Mouse (Mus musculus) monocyte, adult 2 months (primary cell): ENCODE data around the gene Snrpc.

Experiments
- DNase-seq, 2 experiments: peaks; one replicate each; pipeline ENCODE4 v3.0.0; 2022; ENCODE audit warnings: low spot score in 2 of 2, low read depth in 1 of 2

Gene Snrpc

GRCm38 (mm10) chr17:27857649-27858475 is 19.9 kb downstream of the Snrpc start:
- DNase-seq = peak in 1 of 2 experiments; percentile 2

- no peak for DNase-seq
These were observed 21.2 kb downstream of the Snrpc start for GRCm38 (mm10) chr17:27859131-27859530.

DNA sequence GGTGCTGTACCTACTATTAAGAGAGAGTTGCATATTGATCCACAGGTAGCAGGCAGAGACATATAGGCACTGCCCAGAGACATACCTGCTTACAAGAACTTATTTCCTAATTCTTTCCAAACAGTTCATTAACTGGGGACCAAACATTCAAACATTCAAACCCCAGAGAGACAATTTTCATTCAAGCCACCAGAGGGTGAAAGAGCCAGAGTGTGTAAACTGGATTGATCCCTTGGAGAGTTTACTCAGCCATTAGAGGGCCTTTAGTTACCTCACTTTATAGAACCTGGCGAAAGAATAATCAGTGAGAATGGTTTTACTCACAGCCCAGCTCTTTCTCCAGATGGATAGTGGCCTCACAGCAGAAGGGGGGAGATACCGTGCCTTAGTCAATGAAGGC is 27.5 kb downstream of the Snrpc start:
- DNase-seq = no peak

DNA sequence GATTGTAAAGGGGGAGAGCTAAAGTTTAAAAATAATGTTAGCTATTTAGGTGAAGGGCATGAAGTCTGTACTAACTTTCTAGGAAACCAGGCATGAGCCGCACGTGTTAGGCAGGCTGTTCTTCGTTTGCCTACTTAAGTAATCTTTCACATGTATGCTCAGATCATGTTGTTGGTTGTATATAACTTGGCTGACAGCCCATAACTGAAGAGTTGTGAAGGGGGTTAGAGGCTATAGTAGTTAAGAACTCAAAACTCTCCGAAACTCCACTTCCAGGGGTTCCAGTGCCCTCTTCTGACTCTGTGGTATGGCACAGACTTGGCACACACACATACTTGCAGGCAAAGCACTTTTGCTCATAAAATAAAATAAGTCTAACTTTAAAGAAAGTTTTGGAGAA is 28.8 kb downstream of the Snrpc start:
- no peak for DNase-seq

- DNase-seq = no peak
These were observed 33.9 kb downstream of the Snrpc start for GRCm38 (mm10) chr17:27871851-27872250.

DNA sequence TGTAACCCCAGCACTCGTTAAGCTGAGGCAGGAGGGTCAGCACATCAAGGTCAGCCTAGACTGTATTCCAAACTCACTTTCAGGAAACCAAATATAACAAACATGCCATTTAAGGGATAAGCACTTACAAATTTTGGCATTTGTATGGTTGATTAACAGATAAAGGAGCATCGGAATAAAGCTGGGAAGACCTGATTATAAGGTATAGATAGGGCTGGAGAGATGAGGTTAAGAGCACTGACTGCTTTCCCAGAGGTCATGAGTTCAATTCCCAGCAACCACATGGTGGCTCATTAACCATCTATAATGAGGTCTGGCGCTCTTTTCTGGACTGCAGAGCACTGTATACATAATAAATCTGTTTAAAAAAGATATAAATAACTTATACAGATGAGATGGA is 35.6 kb downstream of the Snrpc start:
- DNase-seq = no peak

DNA sequence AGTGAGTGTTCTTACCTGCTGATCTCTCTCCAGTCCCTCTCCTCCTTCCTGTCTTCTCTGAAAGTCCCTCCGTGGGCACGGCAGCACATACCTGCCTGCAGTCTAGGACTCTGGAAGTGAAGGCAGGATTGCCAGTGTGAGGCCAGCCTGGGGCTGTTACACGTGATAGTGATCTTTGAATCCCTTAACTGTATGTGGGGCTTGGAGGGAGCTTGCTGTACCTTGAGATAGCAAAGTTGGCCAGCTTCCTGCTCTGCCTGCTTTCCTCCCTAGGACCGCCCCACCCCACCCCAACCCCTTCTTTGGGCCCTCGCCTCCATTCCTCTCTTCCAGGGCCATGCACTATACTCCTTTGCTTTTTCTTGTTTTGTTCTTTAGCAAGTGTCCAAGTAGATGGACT is 36.6 kb downstream of the Snrpc start:
- no peak for DNase-seq

DNA sequence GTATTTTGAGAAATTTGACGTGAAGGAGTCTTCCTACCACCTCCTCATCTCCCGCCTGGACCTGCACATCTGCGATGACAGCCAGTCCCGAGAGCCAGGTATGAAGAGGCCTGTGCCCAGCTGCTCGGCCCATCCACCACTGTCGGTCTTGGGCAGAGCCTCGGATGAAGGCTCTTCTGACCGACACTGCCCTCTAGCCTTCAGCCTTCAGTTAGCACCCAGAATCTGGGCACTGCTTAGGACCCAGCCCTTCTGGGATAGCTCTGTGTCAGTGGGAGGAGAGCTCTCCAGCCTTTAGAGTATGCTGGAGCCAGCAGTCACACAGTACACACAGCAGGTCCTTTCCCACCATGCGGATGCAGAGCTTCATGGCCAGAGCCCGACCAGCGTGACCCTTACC is 43.6 kb downstream of the Snrpc start:
- no peak for DNase-seq

DNA sequence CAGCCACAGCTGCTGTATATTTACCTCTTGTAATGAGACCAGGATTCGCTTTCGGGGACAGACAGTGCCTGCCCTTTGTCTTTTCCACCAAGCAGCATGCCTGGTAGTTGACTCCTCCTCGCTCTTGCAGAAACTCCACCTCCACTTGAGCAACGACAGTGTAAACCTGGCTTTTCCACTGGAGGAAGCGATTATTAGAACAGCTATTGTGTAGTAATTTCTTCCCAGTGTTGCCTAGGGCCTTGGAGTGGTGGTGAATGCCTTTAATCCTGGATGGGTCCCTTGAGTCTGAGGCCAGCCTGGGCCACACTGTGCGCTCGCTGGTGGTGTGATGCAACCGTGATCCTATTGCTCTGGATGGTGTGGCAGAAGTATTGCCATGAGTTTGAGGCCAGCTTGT is 45.2 kb downstream of the Snrpc start:
- no peak for DNase-seq

DNA sequence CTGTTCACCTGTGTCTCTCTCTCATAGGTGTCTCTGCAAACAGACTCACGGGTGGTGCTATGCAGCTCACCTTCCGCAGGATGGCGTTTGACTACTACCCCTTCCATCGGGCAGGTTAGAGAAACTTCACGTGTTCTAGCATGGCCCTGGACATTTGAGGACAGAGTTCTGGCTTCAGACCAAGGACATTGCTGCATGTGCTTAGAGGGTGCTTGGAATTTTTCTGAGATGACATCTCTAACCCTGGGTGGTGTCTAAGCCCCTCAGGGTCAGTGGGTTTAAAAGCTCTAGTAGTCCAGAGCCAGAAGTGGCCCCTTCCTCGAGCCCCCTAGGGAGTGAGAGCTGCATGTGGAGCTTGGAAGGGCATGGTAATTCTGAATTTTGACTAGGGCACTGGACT is 46.0 kb downstream of the Snrpc start:
- DNase-seq = no peak

DNA sequence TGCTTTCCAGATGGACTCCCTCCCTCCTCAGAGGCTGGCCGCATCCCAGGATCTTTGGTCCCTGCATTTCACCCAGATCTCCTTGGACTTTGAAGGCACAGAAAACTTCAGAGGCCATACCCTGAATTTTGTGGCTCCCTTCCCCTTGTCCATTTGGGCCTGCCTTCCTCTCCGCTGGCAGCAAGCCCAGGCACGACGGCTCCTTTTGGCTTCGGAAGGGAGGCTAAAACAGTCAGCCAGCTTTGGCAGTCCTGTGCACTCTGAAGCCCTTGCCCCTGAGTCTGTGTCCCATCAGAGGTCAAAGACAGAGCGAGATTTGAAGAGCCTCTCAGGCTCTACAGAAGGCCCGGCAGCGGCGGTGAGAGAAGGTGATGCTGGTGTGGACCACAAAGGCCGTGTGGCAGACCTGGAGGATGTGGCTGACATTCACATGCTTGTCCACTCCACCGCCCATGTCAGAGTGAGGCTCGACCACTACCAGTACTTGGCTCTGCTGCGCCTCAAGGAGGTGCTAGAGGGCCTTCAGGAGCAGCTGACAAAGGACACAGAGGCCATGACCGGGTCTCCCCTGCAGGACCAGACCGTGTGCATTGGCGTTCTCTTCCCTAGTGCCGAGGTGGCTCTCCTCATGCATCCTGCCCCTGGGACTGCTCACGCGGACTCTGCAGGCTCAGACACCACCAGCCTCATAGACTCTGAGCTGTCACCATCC is 48.7 kb downstream of the Snrpc start:
- DNase-seq = no peak
